Mouse (Mus musculus): ENCODE results near the gene Grap2. TPM values are rescaled to one million over a fixed set of nuclear protein-coding genes. Genes with fewer than 3 reads are reported as not detected.

The Grap2 gene
- polyA plus RNA-seq (2014; fragmentation: Nextera tagmentation; extraction: Ambion mirVana): 0.66 and 0.90 TPM in 2 replicates

- Histone ChIP-seq H3K4me1 (ENCODE audit: control insufficient read depth, insufficient read depth, low read length) (0 out of 2 replicates have a peak, but pooled peaks cover 6% of the 10 kb centered on the region), H3K9ac (replicated peaks; ENCODE audit: low read length) (no peak within 1 kb of the TSS)
- WGBS: 67% methylated on average over 12 of the region's 12 CpGs
Observed at GRCm38 (mm10) chr15:80572291-80572690, at the start of gene Grap2. Gene Grap2, plus strand, starts transcription at chr15:80572594.

GRCm38 (mm10) chr15:80529955-80530869, 42.2 kb upstream of the Grap2 start:
- DNase-seq (peak; percentile 88), ATAC-seq (ENCODE audit: low FRiP score, low TSS enrichment) (no peak)
- no peaks in the 10 kb centered on the region for H3K27me3 ChIP-seq (ENCODE audit: control insufficient read depth, insufficient read depth, low read length)
- no peaks in the 10 kb centered on the region for H3K9me3 ChIP-seq (ENCODE audit: control insufficient read depth, low read length)
- peak overlapping the region; percentile 33 for H3K4me2 ChIP-seq (ENCODE audit: low read length)
- 33% methylated on average over 20 of the region's 20 CpGs for WGBS
- peaks cover 9% of the 10 kb centered on the region for H3K4me1 ChIP-seq (ENCODE audit: control insufficient read depth, insufficient read depth, low read length)
- no peak overlapping the region for H3K4me3 ChIP-seq (replicated peaks; ENCODE audit: low read depth, low read length)
- no peaks in the 10 kb centered on the region for H3K36me3 ChIP-seq (ENCODE audit: control insufficient read depth, insufficient read depth, low read length)
- no peak overlapping the region for H3K9ac ChIP-seq (replicated peaks; ENCODE audit: low read length)
- H3K27ac ChIP-seq (replicated peaks; ENCODE audit: low read depth, low read length): peak overlapping the region; percentile 75; the same call in 1 of the 2 replicates

More at GRCm38 (mm10) chr15:80572291-80572690, at the start of gene Grap2:
- Histone ChIP-seq H3K27me3 (ENCODE audit: control insufficient read depth, insufficient read depth, low read length) (no peaks in the 10 kb centered on the region), H3K4me3 (replicated peaks; ENCODE audit: low read depth, low read length) (no peak within 1 kb of the TSS), H3K4me2 (ENCODE audit: low read length) (no peak within 1 kb of the TSS), H3K36me3 (ENCODE audit: control insufficient read depth, insufficient read depth, low read length) (no peaks in the 10 kb centered on the region), H3K9me3 (ENCODE audit: control insufficient read depth, low read length) (no peaks in the 10 kb centered on the region), H3K27ac (replicated peaks; ENCODE audit: low read depth, low read length) (no peak within 1 kb of the TSS)
- DNase-seq (no peak), ATAC-seq (ENCODE audit: low FRiP score, low TSS enrichment) (no peak)

DNA sequence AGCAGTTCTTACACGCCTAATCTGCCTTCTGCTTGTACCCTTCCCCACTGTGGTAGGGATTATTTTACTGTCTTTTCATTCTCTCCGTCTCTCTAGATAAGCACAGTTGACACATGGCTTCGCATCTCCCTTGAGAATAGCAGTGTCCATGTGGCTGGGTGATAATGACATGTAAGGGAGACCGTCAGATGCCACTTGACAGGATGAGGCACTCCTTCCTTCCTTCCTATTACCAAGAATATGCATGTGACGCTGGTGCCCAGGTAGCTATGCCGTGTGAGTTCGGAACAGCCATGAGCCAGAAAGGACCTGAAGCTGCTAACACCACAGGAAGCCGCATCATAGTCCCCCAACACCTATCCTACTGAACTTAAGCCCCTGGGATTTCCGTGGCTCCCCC, 41.4 kb upstream of the Grap2 start:
- DNase-seq (no peak), ATAC-seq (ENCODE audit: low FRiP score, low TSS enrichment) (no peak)
- H3K4me1 ChIP-seq (ENCODE audit: control insufficient read depth, insufficient read depth, low read length): peaks cover 9% of the 10 kb centered on the region
- no peak overlapping the region for H3K27ac ChIP-seq (replicated peaks; ENCODE audit: low read depth, low read length)
- H3K9me3 ChIP-seq (ENCODE audit: control insufficient read depth, low read length): no peaks in the 10 kb centered on the region
- H3K4me3 ChIP-seq (replicated peaks; ENCODE audit: low read depth, low read length): no peak overlapping the region
- H3K36me3 ChIP-seq (ENCODE audit: control insufficient read depth, insufficient read depth, low read length): no peaks in the 10 kb centered on the region
- WGBS: 63% methylated on average over 9 of the region's 9 CpGs
- no peaks in the 10 kb centered on the region for H3K27me3 ChIP-seq (ENCODE audit: control insufficient read depth, insufficient read depth, low read length)
- no peak overlapping the region for H3K4me2 ChIP-seq (ENCODE audit: low read length)
- H3K9ac ChIP-seq (replicated peaks; ENCODE audit: low read length): no peak overlapping the region

DNA sequence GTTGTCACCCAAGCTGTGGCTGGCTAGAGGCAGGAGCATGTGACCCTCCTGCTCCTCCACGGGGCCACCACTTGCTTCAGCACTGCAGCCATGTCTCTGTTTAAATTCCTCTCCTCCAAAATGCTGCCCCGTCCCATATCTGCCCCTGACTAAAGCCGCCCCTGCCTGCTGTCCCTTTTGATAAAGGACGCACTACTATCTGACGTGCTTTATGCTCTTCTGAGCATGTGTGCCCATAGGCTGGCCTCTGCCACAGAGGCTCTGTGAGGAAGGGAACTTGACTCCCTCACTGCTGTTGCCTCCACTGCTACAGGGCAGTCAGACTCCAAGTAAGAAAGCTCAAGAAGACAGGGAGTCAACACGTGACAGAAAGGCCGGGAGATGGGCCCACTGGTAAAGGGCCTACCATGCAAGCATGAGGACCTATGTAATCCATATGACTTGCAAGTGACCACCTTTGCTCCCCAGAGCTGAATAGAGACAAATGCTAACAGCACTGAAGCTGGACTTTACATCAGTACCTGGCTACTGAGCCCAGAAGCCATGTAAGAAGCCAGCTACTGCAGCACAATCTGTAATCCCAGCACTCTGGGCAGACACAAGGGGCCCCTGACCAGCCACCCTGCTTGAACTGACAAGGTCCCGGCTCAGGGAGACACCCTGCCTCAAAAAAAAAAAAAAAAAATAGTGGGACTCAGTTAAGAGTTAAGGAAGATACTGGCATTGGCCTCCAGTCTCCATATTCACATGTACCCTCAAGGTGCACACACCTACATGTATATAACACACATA, 39.9 kb upstream of the Grap2 start:
- 79% methylated on average over 8 of the region's 8 CpGs for WGBS
- no peaks in the 10 kb centered on the region for H3K27me3 ChIP-seq (ENCODE audit: control insufficient read depth, insufficient read depth, low read length)
- H3K9ac ChIP-seq (replicated peaks; ENCODE audit: low read length): no peak overlapping the region
- no peaks in the 10 kb centered on the region for H3K36me3 ChIP-seq (ENCODE audit: control insufficient read depth, insufficient read depth, low read length)
- no peak overlapping the region for H3K27ac ChIP-seq (replicated peaks; ENCODE audit: low read depth, low read length)
- H3K9me3 ChIP-seq (ENCODE audit: control insufficient read depth, low read length): no peaks in the 10 kb centered on the region
- H3K4me2 ChIP-seq (ENCODE audit: low read length): no peak overlapping the region
- no peak overlapping the region for H3K4me3 ChIP-seq (replicated peaks; ENCODE audit: low read depth, low read length)
- ATAC-seq (ENCODE audit: low FRiP score, low TSS enrichment) (no peak), DNase-seq (no peak)
- peaks cover 9% of the 10 kb centered on the region for H3K4me1 ChIP-seq (ENCODE audit: control insufficient read depth, insufficient read depth, low read length)

DNA sequence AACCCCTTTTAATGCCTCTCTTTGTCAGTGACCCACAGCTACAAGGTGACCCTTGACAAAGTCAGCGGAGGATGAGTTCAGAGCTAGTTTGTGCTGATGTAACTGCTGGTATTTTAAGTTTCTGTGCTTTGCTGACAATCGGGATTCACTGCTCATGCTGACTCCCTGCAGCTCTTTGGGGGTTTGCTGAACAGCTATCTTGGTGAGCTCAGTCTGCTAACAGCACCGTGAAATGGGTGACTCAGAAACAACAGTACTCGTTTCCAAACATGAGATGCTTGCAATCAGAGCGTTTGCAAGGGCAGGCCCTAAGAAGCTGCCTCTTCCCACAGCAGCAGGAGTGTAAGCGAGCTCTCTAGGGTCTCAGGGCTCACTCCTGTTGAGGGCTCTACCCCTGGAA, 39.1 kb upstream of the Grap2 start:
- WGBS: 59% methylated on average over 6 of the region's 6 CpGs
- H3K9ac ChIP-seq (replicated peaks; ENCODE audit: low read length): no peak overlapping the region
- H3K4me3 ChIP-seq (replicated peaks; ENCODE audit: low read depth, low read length): no peak overlapping the region
- H3K4me2 ChIP-seq (ENCODE audit: low read length): no peak overlapping the region
- DNase-seq (no peak), ATAC-seq (ENCODE audit: low FRiP score, low TSS enrichment) (no peak)
- no peaks in the 10 kb centered on the region for H3K36me3 ChIP-seq (ENCODE audit: control insufficient read depth, insufficient read depth, low read length)
- no peaks in the 10 kb centered on the region for H3K27me3 ChIP-seq (ENCODE audit: control insufficient read depth, insufficient read depth, low read length)
- H3K27ac ChIP-seq (replicated peaks; ENCODE audit: low read depth, low read length): no peak overlapping the region
- H3K4me1 ChIP-seq (ENCODE audit: control insufficient read depth, insufficient read depth, low read length): peaks cover 9% of the 10 kb centered on the region
- H3K9me3 ChIP-seq (ENCODE audit: control insufficient read depth, low read length): no peaks in the 10 kb centered on the region

GRCm38 (mm10) chr15:80536051-80536450, 36.3 kb upstream of the Grap2 start:
- H3K4me3 ChIP-seq (replicated peaks; ENCODE audit: low read depth, low read length): no peak overlapping the region
- 75% methylated on average over 2 of the region's 2 CpGs for WGBS
- ATAC-seq (ENCODE audit: low FRiP score, low TSS enrichment): no peak
- DNase-seq: no peak
- H3K27ac ChIP-seq (replicated peaks; ENCODE audit: low read depth, low read length): no peak overlapping the region
- H3K4me2 ChIP-seq (ENCODE audit: low read length): no peak overlapping the region
- no peak overlapping the region for H3K9ac ChIP-seq (replicated peaks; ENCODE audit: low read length)
- H3K36me3 ChIP-seq (ENCODE audit: control insufficient read depth, insufficient read depth, low read length): no peaks in the 10 kb centered on the region
- no peaks in the 10 kb centered on the region for H3K27me3 ChIP-seq (ENCODE audit: control insufficient read depth, insufficient read depth, low read length)
- H3K9me3 ChIP-seq (ENCODE audit: control insufficient read depth, low read length): no peaks in the 10 kb centered on the region
- no peaks in the 10 kb centered on the region for H3K4me1 ChIP-seq (ENCODE audit: control insufficient read depth, insufficient read depth, low read length)

DNA sequence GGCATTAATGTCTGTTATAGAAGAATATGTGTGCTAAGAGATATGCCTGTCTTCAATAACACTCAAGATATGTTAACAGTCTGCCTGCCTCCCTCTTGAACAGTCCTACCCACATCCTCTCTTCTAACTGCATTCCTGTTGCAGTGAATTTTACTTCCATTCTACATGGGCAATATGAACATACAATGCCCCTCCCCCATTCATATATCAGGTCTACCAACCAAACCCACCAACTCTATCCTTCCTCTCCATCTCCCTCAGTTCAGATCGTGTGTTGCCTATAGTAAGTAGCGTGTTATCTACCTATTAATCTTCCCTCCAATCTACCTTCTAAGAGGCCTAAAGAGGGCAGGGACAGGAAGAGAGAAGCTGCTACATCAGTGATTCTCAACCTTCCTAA, 34.3 kb upstream of the Grap2 start:
- 88% methylated on average over 2 of the region's 2 CpGs for WGBS
- no peak for DNase-seq

DNA sequence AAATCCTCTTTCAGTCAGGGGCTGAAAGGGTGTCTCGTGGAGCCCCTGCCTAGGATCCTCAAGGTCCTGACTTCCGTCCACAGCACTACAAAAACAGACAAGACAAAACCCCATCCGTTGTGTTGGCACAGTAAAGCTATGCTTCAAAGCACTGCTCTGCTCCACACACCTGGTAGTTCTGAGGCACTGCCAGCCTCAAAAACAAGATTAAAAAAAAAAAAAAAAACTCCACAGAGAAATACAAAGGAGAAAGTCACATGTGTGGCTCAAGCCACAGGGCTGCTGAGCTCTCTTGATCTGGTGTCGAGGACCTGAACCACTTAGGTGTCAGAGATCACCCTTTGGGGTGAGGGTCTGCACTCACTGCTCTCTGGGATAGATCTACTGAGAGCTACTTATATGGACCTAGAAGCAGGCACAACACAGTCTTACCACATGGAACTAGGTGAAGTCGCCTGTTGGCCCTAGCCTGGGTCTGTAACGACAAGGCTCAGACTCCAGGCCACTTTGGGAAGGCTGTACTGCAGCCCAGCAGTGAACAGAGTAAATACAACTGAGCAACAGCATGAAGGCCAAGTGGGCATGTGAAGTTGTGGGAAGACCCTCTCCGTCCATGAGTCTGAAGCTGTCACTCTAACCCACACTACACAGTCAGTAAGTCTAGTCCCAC, 33.6 kb upstream of the Grap2 start:
- DNase-seq: no peak
- Histone ChIP-seq H3K4me1 (ENCODE audit: control insufficient read depth, insufficient read depth, low read length) (no peaks in the 10 kb centered on the region), H3K9me3 (ENCODE audit: control insufficient read depth, low read length) (no peaks in the 10 kb centered on the region), H3K4me3 (replicated peaks; ENCODE audit: low read depth, low read length) (no peak overlapping the region), H3K27ac (replicated peaks; ENCODE audit: low read depth, low read length) (no peak overlapping the region), H3K9ac (replicated peaks; ENCODE audit: low read length) (no peak overlapping the region), H3K4me2 (ENCODE audit: low read length) (no peak overlapping the region), H3K36me3 (ENCODE audit: control insufficient read depth, insufficient read depth, low read length) (no peaks in the 10 kb centered on the region), H3K27me3 (ENCODE audit: control insufficient read depth, insufficient read depth, low read length) (no peaks in the 10 kb centered on the region)
- 84% methylated on average over 7 of the region's 7 CpGs for WGBS
- ATAC-seq (ENCODE audit: low FRiP score, low TSS enrichment): no peak

More for the DNA sequence above, 34.3 kb upstream of the Grap2 start:
- Histone ChIP-seq H3K4me1 (ENCODE audit: control insufficient read depth, insufficient read depth, low read length) (no peaks in the 10 kb centered on the region), H3K4me2 (ENCODE audit: low read length) (no peak overlapping the region), H3K27ac (replicated peaks; ENCODE audit: low read depth, low read length) (no peak overlapping the region), H3K36me3 (ENCODE audit: control insufficient read depth, insufficient read depth, low read length) (no peaks in the 10 kb centered on the region), H3K9me3 (ENCODE audit: control insufficient read depth, low read length) (no peaks in the 10 kb centered on the region), H3K27me3 (ENCODE audit: control insufficient read depth, insufficient read depth, low read length) (no peaks in the 10 kb centered on the region), H3K4me3 (replicated peaks; ENCODE audit: low read depth, low read length) (no peak overlapping the region), H3K9ac (replicated peaks; ENCODE audit: low read length) (no peak overlapping the region)
- ATAC-seq (ENCODE audit: low FRiP score, low TSS enrichment): no peak

All from midbrain, embryonic 14.5 days (tissue).